Mouse (Mus musculus) lung, embryonic 14.5 days (tissue): Measurements from ENCODE around the gene Gm7029. TPM values are rescaled to one million over a fixed set of nuclear protein-coding genes. Genes with fewer than 3 reads are reported as not detected.
"Not testable (repeated sequence)": the region's sequence is repeated elsewhere in the genome, so short reads cannot be mapped to it uniquely, and the experiment has no call there.

ENCODE experiments used
- ATAC-seq: fragments of 200-750 bp; cut with Nextera tagmentation; 2 replicates; pipeline ENCODE4 v1.8.0; 2017; ENCODE audit warnings: mild to moderate bottlenecking, moderate TSS enrichment, moderate library complexity; ENCODE audit not compliant: insufficient read depth
- DNase-seq: peaks from one replicate; pipeline ENCODE4 v3.0.0-alpha.2; 2015
- H3K27ac ChIP-seq: fragments of 300-500 bp; sonication (generic); 2 replicates; pipeline ENCODE4 v1.5.1; 2014; ENCODE audit warnings: low read depth, mild to moderate bottlenecking, moderate library complexity
- H3K27me3 ChIP-seq: fragments of 300-500 bp; sonication (generic); 2 replicates; pipeline ENCODE4 v1.6.1; 2014; ENCODE audit warnings: low read length, control low read depth; ENCODE audit not compliant: insufficient read depth
- H3K36me3 ChIP-seq: fragments of 300-500 bp; sonication (generic); 2 replicates; pipeline ENCODE4 v1.6.1; 2014; ENCODE audit warnings: control low read depth; ENCODE audit not compliant: insufficient read depth
- H3K4me1 ChIP-seq: fragments of 300-500 bp; sonication (generic); 2 replicates; pipeline ENCODE4 v1.6.1; 2014; ENCODE audit warnings: antibody characterized with exemption, control low read depth; ENCODE audit not compliant: insufficient read depth
- H3K4me2 ChIP-seq: fragments of 300-500 bp; sonication (generic); 2 replicates; pipeline ENCODE4 v1.6.1; 2014; ENCODE audit warnings: mild to moderate bottlenecking
- H3K4me3 ChIP-seq: fragments of 300-500 bp; sonication (generic); 2 replicates; pipeline ENCODE4 v1.5.1; 2014; ENCODE audit warnings: low read depth, low read length
- H3K9ac ChIP-seq: fragments of 300-500 bp; sonication (generic); 2 replicates; pipeline ENCODE4 v1.6.1; 2014
- H3K9me3 ChIP-seq: fragments of 300-500 bp; sonication (generic); 2 replicates; pipeline ENCODE4 v1.6.1; 2016; ENCODE audit warnings: low read depth, low read length, control low read depth
- CTCF ChIP-seq: IDR thresholded peaks from 2 replicates; pipeline ENCODE4 v1.5.1; 2016; ENCODE audit warnings: antibody characterized with exemption, low read depth
- WGBS: fragments of 180-500 bp; shearing (Covaris S2); extraction: QIAGEN DNeasy Blood & Tissue Kit; methylation state at CpG from one replicate; pipeline ENCODE4 v1.1.7; 2014; 5-methylcytosine and 5-hydroxymethylcytosine counted together
- polyA plus RNA-seq: library from polyadenylated mRNA; unstranded; fragments of >200 nt; fragmentation: Nextera tagmentation; extraction: Ambion mirVana; gene quantifications from 2 replicates; pipeline ENCODE4 v1.2.1, GENCODE M21; 2014

Gm7029 gene
- polyA plus RNA-seq, 1 experiment from 2014 or later, result not detected

- 65% methylated on average over 4 of the region's 4 CpGs for WGBS
- Histone ChIP-seq H3K4me1 (no peaks in the 10 kb centered on the region), H3K36me3 (no peaks in the 10 kb centered on the region), H3K4me2 (no peak overlapping the region), H3K4me3 (no peak overlapping the region), H3K27me3 (no peaks in the 10 kb centered on the region), H3K9ac (no peak overlapping the region), H3K9me3 (no peaks in the 10 kb centered on the region), H3K27ac (no peak overlapping the region)
- DNase-seq (no peak), ATAC-seq (no peak)
- no peak for TF ChIP-seq CTCF
These were observed 28.0 kb downstream of the Gm7029 start for GRCm38 (mm10) chr17:33901653-33902052.

GRCm38 (mm10) chr17:33902079-33902478 lies 28.4 kb downstream of the Gm7029 start:
- H3K4me2 ChIP-seq, result no peak overlapping the region
- H3K36me3 ChIP-seq, result no peaks in the 10 kb centered on the region
- WGBS, result 52% methylated on average over 4 of the region's 4 CpGs
- no peaks in the 10 kb centered on the region for H3K27me3 ChIP-seq
- H3K4me1 ChIP-seq, result no peaks in the 10 kb centered on the region
- ATAC-seq, result no peak
- no peak for TF ChIP-seq CTCF
- H3K27ac ChIP-seq, result no peak overlapping the region
- H3K9ac ChIP-seq, result no peak overlapping the region
- no peak for DNase-seq
- H3K4me3 ChIP-seq, result no peak overlapping the region
- no peaks in the 10 kb centered on the region for H3K9me3 ChIP-seq

GRCm38 (mm10) chr17:33902491-33902890 lies 28.9 kb downstream of the Gm7029 start:
- Histone ChIP-seq H3K9me3 (no peaks in the 10 kb centered on the region), H3K36me3 (no peaks in the 10 kb centered on the region), H3K9ac (no peak overlapping the region), H3K4me3 (no peak overlapping the region), H3K27ac (no peak overlapping the region), H3K4me2 (no peak overlapping the region), H3K27me3 (no peaks in the 10 kb centered on the region), H3K4me1 (no peaks in the 10 kb centered on the region)
- no peak for TF ChIP-seq CTCF
- no peak for ATAC-seq
- DNase-seq, result no peak
- WGBS, result 73% methylated on average over 7 of the region's 7 CpGs

- not testable (repeated sequence) for H3K4me1 ChIP-seq, H3K27ac ChIP-seq, H3K9ac ChIP-seq, H3K36me3 ChIP-seq, DNase-seq, H3K4me3 ChIP-seq, H3K9me3 ChIP-seq, H3K27me3 ChIP-seq, ATAC-seq, H3K4me2 ChIP-seq
- 66% methylated on average over 6 of the region's 6 CpGs for WGBS
These were observed 30.4 kb downstream of the Gm7029 start for GRCm38 (mm10) chr17:33903911-33904651.

GRCm38 (mm10) chr17:33904835-33905234 lies 31.2 kb downstream of the Gm7029 start, which contains the start of gene Platr17:
Gene Platr17, plus strand, starts transcription at chr17:33905135.
- H3K27ac ChIP-seq, H3K9ac ChIP-seq, H3K4me2 ChIP-seq, DNase-seq, H3K36me3 ChIP-seq, H3K4me1 ChIP-seq, H3K27me3 ChIP-seq, ATAC-seq, H3K9me3 ChIP-seq, H3K4me3 ChIP-seq: not testable (repeated sequence)
- WGBS, result 41% methylated on average over 4 of the region's 4 CpGs

GRCm38 (mm10) chr17:33908331-33909076 lies 34.9 kb downstream of the Gm7029 start:
- Histone ChIP-seq H3K9ac (peak overlapping the region; percentile 65), H3K9me3 (no peaks in the 10 kb centered on the region), H3K27ac (peak overlapping the region; percentile 88), H3K4me3 (peak overlapping the region; percentile 69), H3K36me3 (peaks cover 27% of the 10 kb centered on the region), H3K4me2 (peak overlapping the region; percentile 100), H3K4me1 (no peaks in the 10 kb centered on the region; the same call in 1 of the 2 replicates), H3K27me3 (no peaks in the 10 kb centered on the region)
- peak; percentile 69 for ATAC-seq
- DNase-seq, result peak; percentile 68
- no peak for TF ChIP-seq CTCF
- WGBS, result under 1% methylated on average over 44 of the region's 44 CpGs

GRCm38 (mm10) chr17:33909077-33909868 lies 35.6 kb downstream of the Gm7029 start, which contains the start of gene Daxx:
Gene Daxx, plus strand, starts transcription at chr17:33909414.
- Histone ChIP-seq H3K9ac (peak within 1 kb of the TSS; percentile 86), H3K9me3 (no peaks in the 10 kb centered on the region), H3K27me3 (no peaks in the 10 kb centered on the region), H3K27ac (peak within 1 kb of the TSS; percentile 93), H3K4me3 (peak within 1 kb of the TSS; percentile 69), H3K4me2 (peak within 1 kb of the TSS; percentile 100), H3K36me3 (peaks cover 35% of the 10 kb centered on the region), H3K4me1 (no peaks in the 10 kb centered on the region; the same call in 1 of the 2 replicates)
- under 1% methylated on average over 67 of the region's 68 CpGs for WGBS
- TF ChIP-seq CTCF, result no peak
- DNase-seq (peak; percentile 99), ATAC-seq (peak; percentile 97)
